Mouse (Mus musculus): Measurements from ENCODE around the gene Ncbp1. TPM values are rescaled to one million over a fixed set of nuclear protein-coding genes. Genes with fewer than 3 reads are reported as not detected.

Gene Ncbp1
- polyA plus RNA-seq, 1 experiment from 2014 or later, result 88.3 TPM

Other genes with a start within 250 kb of the Ncbp1 start
- 0.35 and 0.58 TPM in 2 replicates for gene Ccdc180, start 248.3 kb upstream of the Ncbp1 start, polyA plus RNA-seq (2015; fragmentation: Nextera tagmentation; extraction: Ambion mirVana)
- 17.7 and 19.3 TPM in 2 replicates for gene Tdrd7, start 173.3 kb upstream of the Ncbp1 start, polyA plus RNA-seq (2015; fragmentation: Nextera tagmentation; extraction: Ambion mirVana)
- gene Tmod1, start 99.7 kb upstream of the Ncbp1 start, polyA plus RNA-seq (2015; fragmentation: Nextera tagmentation; extraction: Ambion mirVana), result 8.2 TPM in 2 replicates
- 53.7 and 55.6 TPM in 2 replicates for gene Tstd2, start 81 bp downstream of the Ncbp1 start, polyA plus RNA-seq (2015; fragmentation: Nextera tagmentation; extraction: Ambion mirVana)
- gene Xpa, start 57.7 kb downstream of the Ncbp1 start, polyA plus RNA-seq (2015; fragmentation: Nextera tagmentation; extraction: Ambion mirVana), result 19.8 and 21.0 TPM in 2 replicates
- not detected in 2 replicates for gene Foxe1, start 205.0 kb downstream of the Ncbp1 start, polyA plus RNA-seq (2015; fragmentation: Nextera tagmentation; extraction: Ambion mirVana)

Measured in kidney, embryonic 15.5 days (tissue).